In genomic region chr12:25628081-25628480, GRCm38 (mm10) we compare ENCODE assay signal across 14 mouse cellular contexts.
"Had no signal": no experiment of that assay in that cellular context is flagged by ENCODE, and none has a peak within 500 bp of the region (broad histone marks: within the 10 kb centered on the region; RNA-seq: fewer than 3 reads in every experiment).

No protein-coding gene starts in this region.

- DNase-seq: heart, postnatal 14 days; heart, postnatal 4 days; kidney, adult 11 months; kidney, adult 18-20 months; kidney, adult 2 months; kidney, adult 8-10 months; kidney, adult 9 months; kidney, postnatal 10 days; kidney, postnatal 14 days; kidney, postnatal 25 days; kidney, postnatal 36 days; kidney, postnatal 4 days; layer of hippocampus, adult 9-11 months; layer of hippocampus, postnatal 36 days had no signal
